Mouse (Mus musculus) forebrain, postnatal 0 days (tissue): ENCODE measurements around the gene Zfp280d. TPM values are rescaled to one million over a fixed set of nuclear protein-coding genes. Genes with fewer than 3 reads are reported as not detected.

Source experiments
- ATAC-seq: fragments of 200-750 bp; cut with Nextera tagmentation; 2 replicates; pipeline ENCODE4 v1.8.0; 2017; ENCODE audit warnings: mild to moderate bottlenecking, moderate library complexity
- DNase-seq: peaks from one replicate; pipeline ENCODE4 v3.0.0-alpha.2; 2015
- H3K27ac ChIP-seq: fragments of 300-500 bp; sonication (generic); 2 replicates; pipeline ENCODE4 v1.5.1; 2014; ENCODE audit warnings: low read depth, mild to moderate bottlenecking, antibody characterized with exemption, low read length, moderate library complexity, mixed read lengths
- H3K27me3 ChIP-seq: fragments of 300-500 bp; sonication (generic); 2 replicates; pipeline ENCODE4 v1.6.1; 2014; ENCODE audit warnings: mild to moderate bottlenecking, low read length, mixed read lengths; ENCODE audit not compliant: insufficient read depth
- H3K36me3 ChIP-seq: fragments of 300-500 bp; sonication (generic); 2 replicates; pipeline ENCODE4 v1.6.1; 2014; ENCODE audit warnings: mild to moderate bottlenecking, moderate library complexity; ENCODE audit not compliant: insufficient read depth
- H3K4me1 ChIP-seq: fragments of 300-500 bp; sonication (generic); 2 replicates; pipeline ENCODE4 v1.6.1; 2014; ENCODE audit warnings: antibody characterized with exemption; ENCODE audit not compliant: insufficient read depth
- H3K4me2 ChIP-seq: fragments of 300-500 bp; sonication (generic); 2 replicates; pipeline ENCODE4 v1.6.1; 2014; ENCODE audit warnings: low read depth, mild to moderate bottlenecking, moderate library complexity
- H3K4me3 ChIP-seq: fragments of 300-500 bp; sonication (generic); 2 replicates; pipeline ENCODE4 v1.5.1; 2014; ENCODE audit warnings: low read depth, low read length, mixed read lengths
- H3K9ac ChIP-seq: fragments of 300-500 bp; sonication (generic); 2 replicates; pipeline ENCODE4 v1.6.1; 2014; ENCODE audit warnings: mild to moderate bottlenecking
- H3K9me3 ChIP-seq: fragments of 300-500 bp; sonication (generic); 2 replicates; pipeline ENCODE4 v1.6.1; 2016; ENCODE audit warnings: low read length
- CTCF ChIP-seq: sonication (generic); IDR thresholded peaks from 2 replicates; pipeline ENCODE4 v1.5.1; 2016; ENCODE audit warnings: antibody characterized with exemption, control low read depth, low read depth
- WGBS: fragments of 180-500 bp; shearing (Covaris S2); extraction: QIAGEN DNeasy Blood & Tissue Kit; methylation state at CpG from one replicate; pipeline ENCODE4 v1.1.7; 2014; 5-methylcytosine and 5-hydroxymethylcytosine counted together
- polyA plus RNA-seq: library from polyadenylated mRNA; unstranded; fragments of >200 nt; fragmentation: Nextera tagmentation; extraction: Ambion mirVana; gene quantifications from 2 replicates; pipeline ENCODE4 v1.2.1, GENCODE M21; 2015
- total RNA-seq: library from RNA; depleted of rRNA; stranded (reverse); fragments of >200 nt; gene quantifications from 2 replicates; pipeline ENCODE4 v1.2.3, GENCODE M21; 2014

Zfp280d gene
- total and polyA plus RNA-seq, 2 experiments from 2014 or later = 24.1 to 93.6 TPM

DNA sequence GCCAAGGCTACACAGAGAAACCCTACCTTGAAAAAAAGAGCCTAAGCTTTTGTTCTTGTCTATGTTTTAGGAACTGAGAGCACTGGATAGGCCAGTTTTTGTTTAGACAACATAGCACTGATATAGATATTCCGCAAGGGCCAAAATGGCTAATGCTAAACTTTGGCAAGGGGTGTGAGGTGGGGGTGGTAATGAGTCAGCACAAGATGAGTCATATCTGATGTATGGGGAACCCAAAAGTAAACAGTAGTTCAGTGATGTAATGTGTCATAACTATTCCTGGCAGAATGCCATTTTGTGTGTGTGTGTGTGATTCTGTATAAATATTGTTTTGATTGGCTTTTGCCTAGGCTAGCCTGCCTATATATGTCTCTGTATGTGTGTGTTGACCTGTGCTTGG lies 4.5 kb upstream of the Zfp280d start:
- no peaks in the 10 kb centered on the region for H3K4me1 ChIP-seq
- 98% methylated on average over 1 of the region's 1 CpGs for WGBS
- ATAC-seq (no peak), DNase-seq (no peak)
- H3K4me2 ChIP-seq = no peak overlapping the region
- no peaks in the 10 kb centered on the region for H3K9me3 ChIP-seq
- H3K4me3 ChIP-seq = no peak overlapping the region
- H3K27me3 ChIP-seq = no peaks in the 10 kb centered on the region
- no peak overlapping the region for H3K27ac ChIP-seq
- H3K36me3 ChIP-seq = no peaks in the 10 kb centered on the region
- no peak for TF ChIP-seq CTCF
- H3K9ac ChIP-seq = no peak overlapping the region

GRCm38 (mm10) chr9:72273646-72274410 lies 832 bp upstream of the Zfp280d start:
- Histone ChIP-seq H3K9me3 (no peaks in the 10 kb centered on the region), H3K36me3 (no peaks in the 10 kb centered on the region), H3K4me2 (no peak overlapping the region), H3K27ac (peak overlapping the region; percentile 99; the same call in 1 of the 2 replicates), H3K27me3 (no peaks in the 10 kb centered on the region), H3K4me3 (no peak overlapping the region), H3K4me1 (peaks cover 10% of the 10 kb centered on the region), H3K9ac (no peak overlapping the region)
- TF ChIP-seq CTCF = peak; percentile 39
- 79% methylated on average over 7 of the region's 7 CpGs for WGBS
- ATAC-seq (no peak), DNase-seq (no peak)

GRCm38 (mm10) chr9:72275101-72275978 lies 680 bp downstream of the Zfp280d start:
- peak overlapping the region; percentile 79 for H3K4me3 ChIP-seq
- H3K36me3 ChIP-seq = no peaks in the 10 kb centered on the region
- 4% methylated on average over 47 of the region's 70 CpGs for WGBS

DNA sequence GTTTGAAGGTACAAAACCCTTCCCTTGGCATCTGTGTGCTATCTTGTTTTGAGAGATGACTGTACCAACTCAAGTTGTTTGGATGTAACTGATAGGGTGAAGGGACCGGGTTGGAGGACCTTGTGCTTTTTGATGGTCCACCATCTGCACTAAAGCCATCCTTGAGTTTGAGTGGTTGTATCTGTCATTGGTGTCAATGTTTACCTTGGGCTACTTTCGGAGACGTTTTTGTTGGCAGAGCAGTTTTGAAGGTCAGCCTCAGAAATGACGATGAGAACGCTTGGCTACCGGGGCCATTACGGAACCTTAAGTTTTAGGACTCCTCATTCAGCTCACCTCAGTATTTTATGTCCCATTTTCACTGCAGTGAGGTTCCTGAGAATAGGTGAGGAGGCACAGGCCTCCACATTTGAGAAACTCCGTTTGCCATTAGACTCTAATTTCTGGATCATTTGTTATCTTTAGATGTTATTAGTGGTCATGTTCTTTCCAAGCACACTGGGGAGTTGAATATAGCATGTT lies 1.4 kb downstream of the Zfp280d start:
- Histone ChIP-seq H3K27ac (peak overlapping the region; percentile 99), H3K9ac (peak overlapping the region; percentile 91), H3K4me2 (peak overlapping the region; percentile 65), H3K9me3 (no peaks in the 10 kb centered on the region), H3K36me3 (no peaks in the 10 kb centered on the region), H3K27me3 (no peaks in the 10 kb centered on the region), H3K4me3 (peak overlapping the region; percentile 79), H3K4me1 (peaks cover 10% of the 10 kb centered on the region)
- ATAC-seq = no peak
- no peak for DNase-seq
- TF ChIP-seq CTCF = no peak
- 42% methylated on average over 8 of the region's 8 CpGs for WGBS

More at GRCm38 (mm10) chr9:72275101-72275978, 680 bp downstream of the Zfp280d start:
- Histone ChIP-seq H3K4me2 (peak overlapping the region; percentile 65), H3K4me1 (peaks cover 10% of the 10 kb centered on the region), H3K9me3 (no peaks in the 10 kb centered on the region), H3K27me3 (no peaks in the 10 kb centered on the region), H3K9ac (peak overlapping the region; percentile 91), H3K27ac (peak overlapping the region; percentile 99)
- 0 out of 2 replicates have a peak, but pooled peaks have one; percentile 11 for TF ChIP-seq CTCF
- ATAC-seq = peak; percentile 83
- peak; percentile 85 for DNase-seq

GRCm38 (mm10) chr9:72276941-72277340 lies 2.3 kb downstream of the Zfp280d start:
- H3K9ac ChIP-seq = no peak overlapping the region
- H3K27me3 ChIP-seq = no peaks in the 10 kb centered on the region
- TF ChIP-seq CTCF = no peak
- no peaks in the 10 kb centered on the region for H3K36me3 ChIP-seq
- H3K4me2 ChIP-seq = no peak overlapping the region; the same call in 1 of the 2 replicates
- H3K4me1 ChIP-seq = peaks cover 10% of the 10 kb centered on the region
- ATAC-seq (no peak), DNase-seq (no peak)
- H3K4me3 ChIP-seq = no peak overlapping the region
- no peaks in the 10 kb centered on the region for H3K9me3 ChIP-seq
- no peak overlapping the region for H3K27ac ChIP-seq

GRCm38 (mm10) chr9:72279943-72280342 lies 5.3 kb downstream of the Zfp280d start:
- TF ChIP-seq CTCF = no peak
- no peak for ATAC-seq
- Histone ChIP-seq H3K36me3 (no peaks in the 10 kb centered on the region), H3K27me3 (no peaks in the 10 kb centered on the region), H3K4me3 (no peak overlapping the region), H3K4me1 (peaks cover 10% of the 10 kb centered on the region), H3K9me3 (no peaks in the 10 kb centered on the region), H3K4me2 (no peak overlapping the region), H3K9ac (no peak overlapping the region), H3K27ac (no peak overlapping the region)
- DNase-seq = no peak
- 95% methylated on average over 4 of the region's 4 CpGs for WGBS
